Mouse (Mus musculus): ENCODE measurements at regions not wholly inside any gene's neighbourhood (a gene's known extent, or its start where the extent isn't known, plus 50 kb on each side); places are given as distances from the start of the nearest gene placed in this dataset.

- intact Hi-C loops (cut with DNase I) = no loop called here
- DNase-seq (ENCODE audit: low spot score in 2 of 2) = no peak
Observed at GRCm38 (mm10) chr10:111836191-111836590, 136.3 kb upstream of the Krr1 start.

GRCm38 (mm10) chr10:111836802-111837201, 135.7 kb upstream of the Krr1 start:
- intact Hi-C loops (cut with DNase I) = no loop called here

GRCm38 (mm10) chr10:111842321-111842775, 130.1 kb upstream of the Krr1 start:
- intact Hi-C loops (cut with DNase I) = no loop called here
- no peak for DNase-seq (ENCODE audit: low spot score in 2 of 2)

More at GRCm38 (mm10) chr10:111836802-111837201, 135.7 kb upstream of the Krr1 start:
- no peak for DNase-seq (ENCODE audit: low spot score in 2 of 2)

GRCm38 (mm10) chr10:111842896-111843295, 129.6 kb upstream of the Krr1 start:
- no peak for DNase-seq (ENCODE audit: low spot score in 2 of 2)
- intact Hi-C loops (cut with DNase I) = no loop called here

- intact Hi-C loops (cut with DNase I) = no loop called here
- DNase-seq (ENCODE audit: low spot score in 2 of 2) = no peak
Observed at GRCm38 (mm10) chr10:111843301-111843700, 129.2 kb upstream of the Krr1 start.

- DNase-seq (ENCODE audit: low spot score in 2 of 2) = no peak
- intact Hi-C loops (cut with DNase I) = no loop called here
Observed at GRCm38 (mm10) chr10:111844144-111844543, 128.3 kb upstream of the Krr1 start.

GRCm38 (mm10) chr10:111845946-111846345, 126.5 kb upstream of the Krr1 start:
- no peak for DNase-seq (ENCODE audit: low spot score in 2 of 2)
- intact Hi-C loops (cut with DNase I) = no loop called here

- intact Hi-C loops (cut with DNase I) = no loop called here
- no peak for DNase-seq (ENCODE audit: low spot score in 2 of 2)
Observed at GRCm38 (mm10) chr10:111854254-111854653, 118.2 kb upstream of the Krr1 start.

GRCm38 (mm10) chr10:111855496-111855895, 117.0 kb upstream of the Krr1 start:
- no peak for DNase-seq (ENCODE audit: low spot score in 2 of 2)
- intact Hi-C loops (cut with DNase I) = no loop called here

- intact Hi-C loops (cut with DNase I) = no loop called here
- no peak for DNase-seq (ENCODE audit: low spot score in 2 of 2)
Observed at GRCm38 (mm10) chr10:111858403-111858802, 114.1 kb upstream of the Krr1 start.

GRCm38 (mm10) chr10:111865286-111865830, 107.1 kb upstream of the Krr1 start:
- no peak for DNase-seq (ENCODE audit: low spot score in 2 of 2)

GRCm38 (mm10) chr10:111867102-111867501, 105.4 kb upstream of the Krr1 start:
- no peak for DNase-seq (ENCODE audit: low spot score in 2 of 2)
- intact Hi-C loops (cut with DNase I) = no loop called here

More at GRCm38 (mm10) chr10:111865286-111865830, 107.1 kb upstream of the Krr1 start:
- intact Hi-C loops (cut with DNase I) = no loop called here

- no peak for DNase-seq (ENCODE audit: low spot score in 2 of 2)
- intact Hi-C loops (cut with DNase I) = no loop called here
Observed at GRCm38 (mm10) chr10:111867538-111867937, 104.9 kb upstream of the Krr1 start.

- intact Hi-C loops (cut with DNase I) = no loop called here
- no peak for DNase-seq (ENCODE audit: low spot score in 2 of 2)
Observed at GRCm38 (mm10) chr10:111880354-111880753, 92.1 kb upstream of the Krr1 start.

- DNase-seq (ENCODE audit: low spot score in 2 of 2) = peak; percentile 18 to 21
- intact Hi-C loops (cut with DNase I) = no loop called here
Observed at GRCm38 (mm10) chr10:111881339-111882211, 90.9 kb upstream of the Krr1 start.

GRCm38 (mm10) chr10:111882521-111882920, 89.9 kb upstream of the Krr1 start:
- intact Hi-C loops (cut with DNase I) = no loop called here
- peak; percentile 22 to 77 for DNase-seq (ENCODE audit: low spot score in 2 of 2)

GRCm38 (mm10) chr10:111884701-111885100, 87.8 kb upstream of the Krr1 start:
- intact Hi-C loops (cut with DNase I) = no loop called here
- DNase-seq (ENCODE audit: low spot score in 2 of 2) = no peak

- intact Hi-C loops (cut with DNase I) = no loop called here
- no peak for DNase-seq (ENCODE audit: low spot score in 2 of 2)
Observed at GRCm38 (mm10) chr10:111889111-111889510, 83.4 kb upstream of the Krr1 start.

GRCm38 (mm10) chr10:111893489-111893888, 79.0 kb upstream of the Krr1 start:
- no peak for DNase-seq (ENCODE audit: low spot score in 2 of 2)
- intact Hi-C loops (cut with DNase I) = no loop called here

GRCm38 (mm10) chr10:111893941-111894340, 78.5 kb upstream of the Krr1 start:
- intact Hi-C loops (cut with DNase I) = no loop called here
- no peak for DNase-seq (ENCODE audit: low spot score in 2 of 2)

- intact Hi-C loops (cut with DNase I) = no loop called here
- no peak for DNase-seq (ENCODE audit: low spot score in 2 of 2)
Observed at GRCm38 (mm10) chr10:111897361-111897760, 75.1 kb upstream of the Krr1 start.

All from left cerebral cortex, postnatal 14 days (tissue).